Mouse (Mus musculus) frontal cortex, adult 2 months (tissue): ENCODE results near the gene Clstn1. TPM values are rescaled to one million over a fixed set of nuclear protein-coding genes. Genes with fewer than 3 reads are reported as not detected.

ENCODE experiments used
- DNase-seq, 2 experiments: peaks; one replicate each; pipeline ENCODE4 v3.0.0; 2022; ENCODE audit warnings: low spot score in 1 of 2; ENCODE audit errors: extremely low spot score in 1 of 2
- polyA plus RNA-seq: library from polyadenylated mRNA; depleted of rRNA; stranded (reverse); fragments of >200 nt; gene quantifications from 2 replicates; pipeline ENCODE4 v1.2.3, GENCODE M21; 2012

Gene Clstn1
- polyA plus RNA-seq, 1 experiment: 310 TPM

GRCm38 (mm10) chr4:149564452-149565407 lies 21.5 kb upstream of the Clstn1 start:
- peak in 1 of 2 experiments; percentile 77 for DNase-seq

DNA sequence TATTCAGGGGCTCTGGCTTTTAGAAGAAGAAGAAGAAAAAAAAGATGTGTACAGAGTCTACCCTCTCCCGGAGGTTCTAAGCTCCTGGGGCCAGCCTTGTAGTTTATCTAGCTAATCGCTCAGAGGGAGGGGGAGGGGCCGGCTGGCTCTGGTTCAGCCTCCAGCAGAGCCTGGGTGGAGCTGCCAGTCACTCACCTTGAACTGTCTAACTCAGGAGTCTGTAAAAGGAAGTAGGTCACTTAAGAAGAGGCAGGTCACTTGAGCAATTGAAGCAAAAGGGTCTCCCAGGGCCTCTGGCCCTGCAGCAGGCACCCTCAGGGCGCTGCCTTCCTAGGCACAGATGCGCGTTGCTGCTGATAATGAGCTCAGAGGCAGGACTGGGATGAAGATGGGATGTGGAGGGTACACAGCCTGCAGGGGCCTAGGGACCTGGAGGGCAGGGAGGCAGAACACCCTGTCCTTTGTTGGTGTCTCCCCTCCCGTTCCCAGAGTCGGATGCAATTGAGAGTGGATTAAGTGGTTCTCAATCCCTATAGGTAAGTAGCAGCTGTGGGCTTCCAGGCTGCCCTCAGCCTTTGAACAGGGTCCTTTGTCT lies 18.7 kb upstream of the Clstn1 start:
- DNase-seq: no peak

- DNase-seq: no peak
Measured at GRCm38 (mm10) chr4:149568622-149569021, 17.6 kb upstream of the Clstn1 start.

DNA sequence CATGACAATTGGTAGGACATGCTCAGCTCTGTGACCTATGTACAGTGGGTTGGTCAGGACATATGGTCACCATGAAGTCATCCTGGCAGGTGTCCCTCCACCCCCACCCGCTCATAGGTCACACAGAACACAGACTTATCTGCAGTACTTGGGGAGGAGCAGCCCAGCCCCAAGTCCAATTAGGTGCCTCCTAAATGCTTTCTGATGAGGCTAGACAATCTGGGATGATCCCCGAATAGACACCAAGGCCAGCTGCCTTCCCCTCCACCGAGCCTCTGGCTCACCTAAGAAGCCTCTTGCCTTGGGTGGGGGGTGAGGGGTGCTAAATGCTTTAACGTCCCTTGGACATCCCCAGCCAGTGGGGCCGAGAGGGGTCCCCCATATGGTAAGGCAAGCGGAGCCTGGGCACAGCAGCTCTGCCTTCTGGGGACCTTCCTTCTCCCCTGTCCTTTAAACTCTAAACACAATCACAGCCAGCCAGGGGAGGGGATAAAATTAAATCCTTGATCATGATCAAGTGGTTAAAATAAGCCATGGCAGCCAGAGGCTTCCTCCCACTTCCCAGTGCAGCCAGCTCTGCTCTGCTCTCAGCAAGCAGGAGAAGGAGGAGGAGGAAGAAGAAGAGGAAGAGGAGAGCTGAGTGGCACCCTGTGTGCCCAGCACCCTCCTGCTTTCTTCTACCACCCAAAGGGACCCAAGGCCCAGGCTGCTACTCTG lies 16.3 kb upstream of the Clstn1 start:
- DNase-seq: peak; percentile 63 to 74

- DNase-seq: no peak
Measured at GRCm38 (mm10) chr4:149570498-149570863, 15.8 kb upstream of the Clstn1 start.

GRCm38 (mm10) chr4:149571209-149571608 lies 15.1 kb upstream of the Clstn1 start:
- DNase-seq: no peak

DNA sequence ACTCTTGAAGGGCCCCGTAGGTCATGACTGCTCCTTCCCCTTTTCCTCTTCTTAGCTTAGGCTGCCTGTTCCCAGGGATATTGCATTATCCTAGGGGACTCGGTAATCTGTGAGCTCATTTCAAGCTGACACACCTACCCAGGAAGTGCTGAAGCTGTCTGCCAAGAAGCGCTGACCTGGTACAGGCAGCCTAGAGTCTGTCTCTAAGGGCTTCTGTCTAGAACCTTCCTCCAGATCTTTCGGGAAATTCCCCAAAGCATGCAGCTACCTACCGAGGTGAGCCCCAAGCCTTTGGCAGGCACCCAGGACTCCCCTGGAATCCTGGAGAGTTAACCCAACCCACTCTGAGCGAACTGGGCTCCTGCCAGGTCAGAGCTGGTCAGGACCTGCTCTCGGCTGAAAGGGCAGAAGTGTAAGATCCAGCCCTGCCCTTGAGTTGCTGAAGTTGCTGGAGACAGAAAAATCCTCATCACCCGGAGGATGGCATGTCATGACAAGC lies 14.6 kb upstream of the Clstn1 start:
- DNase-seq: no peak

GRCm38 (mm10) chr4:149572446-149572845 lies 13.8 kb upstream of the Clstn1 start:
- no peak for DNase-seq

DNA sequence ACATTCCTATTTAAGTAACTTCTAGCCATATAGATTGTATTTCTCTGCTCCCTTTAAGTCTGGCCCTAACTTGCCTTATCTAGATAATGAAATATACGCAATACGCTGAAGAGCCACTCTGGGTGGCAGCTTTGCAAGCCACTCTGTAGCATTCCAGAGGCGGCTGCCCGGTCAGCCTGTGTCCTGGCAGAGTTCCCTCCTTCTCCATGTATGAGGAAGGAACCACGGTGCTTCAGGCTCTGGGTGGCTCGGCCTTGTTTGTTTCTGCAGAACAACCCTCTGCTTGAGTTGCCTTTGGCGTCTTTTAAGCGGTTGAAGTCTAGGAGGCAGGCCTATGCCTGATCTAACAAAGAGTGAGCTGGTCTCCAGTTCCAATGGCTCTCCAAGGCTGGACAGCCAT lies 13.4 kb upstream of the Clstn1 start:
- no peak for DNase-seq

- no peak for DNase-seq
Measured at GRCm38 (mm10) chr4:149574391-149574821, 11.9 kb upstream of the Clstn1 start.

DNA sequence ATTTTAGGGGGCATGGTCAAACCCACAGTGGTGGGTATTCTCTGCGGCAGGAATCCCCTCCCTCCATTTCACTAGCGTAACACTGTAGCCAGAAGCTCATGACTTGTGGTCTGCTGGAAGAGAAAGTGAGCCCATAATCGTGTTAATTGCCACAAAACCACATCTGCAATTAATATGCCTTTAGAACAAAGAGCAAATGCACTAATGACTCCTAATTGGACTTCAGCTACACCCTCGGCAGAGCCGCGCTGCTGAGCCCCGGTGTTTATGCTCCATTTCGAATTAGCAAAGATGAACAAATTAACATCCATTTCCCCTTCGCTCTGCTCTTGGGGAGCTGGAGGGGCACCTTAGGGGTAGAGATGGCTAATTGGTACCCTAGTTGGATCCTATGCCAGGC lies 10.2 kb upstream of the Clstn1 start:
- no peak for DNase-seq

DNA sequence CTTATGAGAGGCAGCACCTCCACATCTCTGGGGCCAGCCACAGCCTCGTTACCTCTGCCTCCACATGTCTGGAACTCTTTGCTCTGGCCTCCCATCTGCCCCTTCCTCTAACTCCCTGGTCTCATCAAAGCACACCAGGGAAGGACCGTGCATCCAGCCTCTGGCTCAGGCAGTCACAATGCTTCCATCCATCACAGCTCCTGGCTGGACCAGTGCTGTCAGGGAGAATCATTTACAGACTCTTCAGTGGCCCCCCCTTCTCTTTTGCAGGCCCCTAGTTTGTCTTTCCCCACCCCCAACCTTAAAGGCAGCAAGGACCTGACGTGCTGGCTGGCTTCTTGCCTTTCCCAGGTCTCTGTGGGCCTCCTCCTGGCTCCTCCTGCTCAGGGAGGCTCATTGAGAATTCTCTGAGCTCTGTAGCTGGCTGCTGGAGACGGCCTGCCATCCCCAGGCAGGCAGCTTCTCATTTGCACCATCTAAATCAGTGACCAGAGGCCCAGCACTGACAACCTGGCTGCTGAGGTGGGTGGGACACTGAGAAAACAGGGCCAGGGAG lies 9.2 kb upstream of the Clstn1 start:
- DNase-seq: no peak

- no peak for DNase-seq
Measured at GRCm38 (mm10) chr4:149578085-149578681, 8.1 kb upstream of the Clstn1 start.

GRCm38 (mm10) chr4:149578831-149579230 lies 7.4 kb upstream of the Clstn1 start:
- no peak for DNase-seq

DNA sequence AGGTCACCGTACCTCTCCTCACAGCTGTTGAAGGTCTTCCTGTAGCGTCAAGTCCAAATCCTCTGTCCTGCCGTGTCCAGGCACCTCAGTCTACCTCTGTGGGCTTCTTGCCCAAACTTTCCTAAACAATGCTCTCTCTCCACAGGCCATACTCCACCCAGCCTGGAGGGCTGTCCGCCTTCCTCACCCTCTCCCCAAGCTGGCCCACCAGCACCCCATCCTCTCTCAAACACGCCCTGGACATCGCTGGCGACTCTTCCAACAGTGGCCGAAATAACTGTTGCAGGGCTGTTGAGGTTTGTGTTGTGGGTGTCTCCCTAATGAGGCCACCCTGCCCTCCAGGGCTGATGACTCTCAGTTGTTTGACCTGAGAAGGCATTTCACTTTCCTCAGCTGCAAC lies 1.0 kb upstream of the Clstn1 start:
- DNase-seq: no peak

DNA sequence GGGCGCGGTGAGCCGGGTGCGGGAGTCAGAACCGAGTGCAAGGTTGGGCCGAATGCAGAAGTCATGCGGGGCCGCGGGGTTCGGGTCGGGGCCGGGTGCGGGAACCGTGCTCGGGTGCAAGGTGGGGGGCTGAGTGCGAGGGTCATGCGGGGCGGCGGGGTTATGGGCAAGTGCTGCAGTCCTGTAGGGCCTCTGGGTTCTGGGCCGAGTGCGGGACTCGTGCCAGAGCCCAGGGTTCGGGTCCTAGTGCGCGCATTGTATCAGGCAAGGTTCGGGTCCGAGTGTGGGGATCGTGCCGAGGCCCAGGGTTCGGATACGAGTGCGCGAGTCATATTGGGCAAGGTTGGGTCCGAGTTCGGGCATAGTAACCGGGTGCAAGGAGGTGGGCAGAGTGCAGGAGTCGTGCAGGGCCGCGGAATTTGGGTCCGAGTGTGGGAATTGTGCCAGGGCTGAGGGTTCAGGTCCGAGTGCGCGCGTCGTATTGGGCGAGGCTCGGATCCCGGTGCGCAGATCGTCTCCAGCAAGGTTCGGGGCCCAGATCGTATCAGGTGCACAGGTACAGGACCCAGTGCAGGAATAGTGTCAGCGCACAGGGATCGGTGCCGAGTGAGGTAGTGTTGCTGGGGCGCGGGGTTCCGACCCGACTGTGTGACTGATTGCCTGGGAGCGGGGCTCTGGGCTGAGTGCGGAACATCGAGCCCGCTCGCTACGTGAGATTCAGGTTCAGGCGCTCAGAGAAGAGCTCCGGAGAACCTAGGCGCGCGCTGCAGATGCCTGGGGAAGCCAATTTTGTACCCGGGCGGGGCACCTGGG lies 721 bp downstream of the Clstn1 start:
- DNase-seq: peak in 1 of 2 experiments; percentile 57

DNA sequence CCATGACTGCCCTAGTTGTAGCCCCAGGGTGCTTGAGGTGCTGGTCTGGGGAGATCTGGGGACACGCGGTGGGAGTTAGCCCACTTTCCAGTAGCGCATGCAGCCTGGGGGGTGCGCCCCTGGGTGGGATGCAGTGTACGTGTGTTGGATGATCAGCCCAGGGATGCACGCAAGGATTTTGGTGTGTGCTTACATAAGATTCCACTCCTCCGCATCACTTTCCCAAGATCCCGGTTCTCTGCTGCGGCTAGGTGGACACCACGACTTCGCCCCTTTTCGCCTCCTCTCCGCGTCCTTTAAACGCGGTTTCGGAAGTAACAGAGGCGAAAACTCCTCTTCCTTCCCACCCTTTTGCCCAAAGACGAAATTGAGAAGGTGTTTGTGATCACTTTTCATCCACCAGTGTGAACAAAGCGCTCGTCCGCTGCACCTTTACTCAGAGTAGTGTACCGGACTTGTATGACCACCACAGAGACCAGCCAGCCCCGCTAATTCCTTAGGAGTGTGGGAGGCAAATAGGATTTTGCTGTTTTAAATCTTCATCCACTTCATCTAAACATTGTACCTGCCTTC lies 1.4 kb downstream of the Clstn1 start:
- DNase-seq: peak in 1 of 2 experiments; percentile 78

DNA sequence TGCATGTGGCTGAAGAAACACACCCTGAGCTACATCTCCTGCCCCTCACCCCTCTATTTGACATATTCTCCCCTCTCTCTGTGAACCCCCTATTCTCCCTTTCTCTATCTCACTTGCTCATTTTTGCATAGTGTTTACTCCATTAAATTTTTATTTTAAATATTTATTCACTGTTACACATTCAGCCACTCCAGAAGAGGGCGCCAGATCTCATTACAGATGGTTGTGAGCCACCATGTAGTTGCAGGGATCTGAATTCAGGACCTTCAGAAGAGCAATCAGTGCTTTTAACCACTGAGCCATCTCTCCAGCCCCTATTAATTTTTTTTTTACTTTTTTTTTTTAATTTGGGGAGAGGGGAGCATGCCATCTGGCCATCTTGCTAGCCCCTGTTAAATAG lies 3.9 kb downstream of the Clstn1 start:
- DNase-seq: no peak

- DNase-seq: no peak
Measured at GRCm38 (mm10) chr4:149591486-149591885, 5.2 kb downstream of the Clstn1 start.
